Mouse (Mus musculus): ENCODE data around the gene Nudt21.

DNA sequence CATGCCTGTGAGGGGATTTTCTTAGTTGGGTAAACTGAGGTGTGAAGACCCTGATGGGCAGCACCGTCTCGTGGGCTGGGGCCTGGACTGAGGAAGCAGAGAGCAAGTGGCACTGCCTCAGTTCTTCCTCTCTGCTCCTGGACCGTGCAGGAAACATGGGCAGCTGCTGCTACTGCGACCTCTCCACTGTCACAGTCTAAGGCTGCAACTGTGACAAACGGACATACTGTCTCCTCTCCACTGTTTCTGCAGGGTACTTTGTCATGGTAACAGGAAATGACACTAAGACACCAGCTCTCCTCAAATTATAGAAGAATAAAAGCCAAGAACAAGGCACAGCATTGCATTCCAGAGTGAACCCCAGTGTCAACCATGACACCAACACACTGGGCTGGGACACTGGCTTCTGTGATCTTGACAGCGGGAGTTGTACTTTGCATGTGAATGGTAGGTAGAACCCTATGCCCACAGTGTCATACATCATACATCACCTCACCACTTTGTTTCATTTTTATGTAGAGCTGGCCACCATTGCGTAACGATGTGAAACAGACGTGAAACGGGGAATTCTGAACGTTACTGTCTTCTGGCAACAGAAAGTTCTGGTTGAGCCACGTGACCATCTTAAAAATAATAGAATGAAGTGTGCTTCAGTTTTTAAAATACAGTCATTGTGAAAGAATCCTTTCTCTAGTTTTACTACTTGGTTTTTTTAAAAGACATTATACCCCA is 39.8 kb upstream of the Nudt21 start:
- TF ChIP-seq CTCF (IDR thresholded peaks at IDR 0.05; ENCODE audit: low read depth) (no peak), EP300 (IDR thresholded peaks at IDR 0.05; ENCODE audit: low read depth) (no peak)

Measured in heart, postnatal 0 days (tissue).